Mouse (Mus musculus) CH12.LX (cell line): ENCODE measurements around the gene Acbd6. TPM values are rescaled to one million over a fixed set of nuclear protein-coding genes. Genes with fewer than 3 reads are reported as not detected.

ENCODE experiments used
- polyA plus RNA-seq: library from polyadenylated mRNA; unstranded; fragments of >175 nt; gene quantifications from 2 replicates; pipeline ENCODE4 v1.2.1, GENCODE M21; 2012; ENCODE audit warnings: low read depth; ENCODE audit not compliant: insufficient read length
- total RNA-seq, 2 experiments: library from RNA; depleted of rRNA; stranded (reverse); fragments of 300-350 nt in 1 of 2; fragments of >200 nt in 1 of 2; gene quantifications; 2 replicates each; pipeline ENCODE4 v1.2.3; 2012 to 2014

The Acbd6 gene
- total and polyA plus RNA-seq, 3 experiments: 51.9 to 97.8 (median 74.4) TPM

Other genes with a start within 250 kb of the Acbd6 start
- gene Xpr1, start 140.7 kb upstream of the Acbd6 start, total RNA-seq (2012; rRNA removed): 6.2 and 7.7 TPM in 2 replicates
- gene Xpr1, start 140.7 kb upstream of the Acbd6 start, total RNA-seq (2014; rRNA removed): 8.1 and 9.6 TPM in 2 replicates
- gene Xpr1, start 140.7 kb upstream of the Acbd6 start, polyA plus RNA-seq: 12.3 and 13.1 TPM in 2 replicates
- not detected in 2 replicates for gene Lhx4, start 193.6 kb downstream of the Acbd6 start, total RNA-seq (2012; rRNA removed)
- gene Lhx4, start 193.6 kb downstream of the Acbd6 start, total RNA-seq (2014; rRNA removed): not detected in 2 replicates
- gene Lhx4, start 193.6 kb downstream of the Acbd6 start, polyA plus RNA-seq: not detected in 2 replicates